Mouse (Mus musculus) cerebellum, adult 8-10 months (tissue): ENCODE measurements at regions not wholly inside any gene's neighbourhood (a gene's known extent, or its start where the extent isn't known, plus 50 kb on each side); places are given as distances from the start of the nearest gene placed in this dataset.
A peak's percentile ranks its signal among the peaks of the same experiment; 100 is the strongest.

ENCODE experiments used
- DNase-seq: peaks from one replicate; pipeline ENCODE4 v3.0.0; 2022

DNA sequence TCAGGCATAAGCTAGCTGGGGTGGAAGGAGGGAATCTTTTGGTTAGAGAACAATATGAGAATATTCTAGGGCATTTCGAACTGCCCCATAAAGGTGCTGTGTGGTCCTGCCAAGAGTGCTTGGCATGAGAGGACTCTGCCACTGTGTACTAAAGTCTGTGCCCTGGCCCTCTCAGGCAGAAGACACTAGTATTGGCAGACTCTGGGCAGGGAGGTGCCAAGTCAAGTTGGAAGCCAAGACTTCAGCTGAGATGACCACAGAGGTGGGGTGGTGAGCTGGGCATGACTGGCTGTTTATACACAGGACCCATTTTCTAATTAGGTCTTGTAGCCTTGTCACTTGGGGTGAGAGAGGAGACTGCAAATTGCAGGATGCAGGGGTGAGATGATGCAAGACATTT is 104.4 kb upstream of the Glra1 start:
- peak; percentile 72 for DNase-seq

DNA sequence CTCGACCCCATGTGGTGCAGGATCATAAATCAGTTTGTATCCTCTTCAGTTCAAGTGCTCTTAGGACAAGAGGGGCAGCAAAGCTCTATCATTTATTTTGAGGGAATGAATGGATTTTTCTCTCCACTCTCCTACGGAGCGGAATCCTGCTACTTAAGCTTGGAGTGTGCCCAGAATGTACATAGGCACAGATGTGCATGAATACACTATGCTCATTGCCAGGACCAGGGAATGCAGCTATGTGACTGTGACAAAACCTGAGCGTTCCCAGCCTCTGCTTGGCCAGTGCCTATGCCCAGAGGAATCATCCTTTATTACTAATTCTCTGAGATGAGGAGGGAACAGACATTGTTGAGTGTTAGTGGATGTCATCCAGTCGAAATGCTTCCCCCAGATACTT is 99.5 kb upstream of the Glra1 start:
- no peak for DNase-seq

DNA sequence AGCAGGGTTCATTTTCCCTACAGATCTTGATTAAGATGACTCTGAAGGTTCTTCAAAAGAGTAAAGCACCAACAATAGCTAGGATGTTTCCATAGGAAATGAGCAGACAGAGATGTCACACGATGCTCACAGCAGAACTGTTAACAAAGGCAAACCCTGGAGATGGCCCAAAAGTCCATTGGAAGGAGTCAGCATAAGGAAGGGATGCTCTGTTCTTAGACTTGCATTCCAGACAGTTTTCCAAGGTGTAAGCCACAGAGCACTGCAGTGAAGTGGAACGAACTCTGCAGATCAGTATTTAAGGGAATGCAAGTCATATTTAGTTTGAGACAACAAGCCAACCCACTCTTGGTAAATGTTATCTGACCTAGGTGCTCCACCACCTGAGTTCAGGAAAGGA is 93.9 kb upstream of the Glra1 start:
- no peak for DNase-seq

DNA sequence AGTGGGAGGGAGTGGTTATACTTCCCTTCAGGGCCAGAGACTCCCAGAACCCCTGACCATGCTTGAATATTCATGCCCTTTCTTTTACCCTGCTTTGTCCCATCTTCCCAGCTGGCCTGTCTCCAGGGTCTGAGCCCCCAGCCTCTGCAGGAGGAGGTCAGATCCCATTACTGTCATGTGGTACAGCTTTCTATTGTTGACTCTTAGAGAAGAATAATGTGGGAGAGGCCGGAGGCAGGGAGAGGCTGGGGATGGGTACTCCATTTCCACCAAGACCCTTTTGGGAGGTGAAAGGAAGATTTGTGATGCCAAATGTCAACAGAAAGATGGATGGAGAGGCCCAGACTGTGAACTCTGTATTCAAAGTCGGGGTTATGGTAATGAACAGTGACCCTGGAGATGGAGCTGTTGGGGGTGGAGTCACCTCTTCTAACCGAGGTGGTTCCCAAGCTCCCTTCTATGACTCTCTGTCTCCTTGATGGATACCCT is 77.1 kb upstream of the Glra1 start:
- DNase-seq: no peak

DNA sequence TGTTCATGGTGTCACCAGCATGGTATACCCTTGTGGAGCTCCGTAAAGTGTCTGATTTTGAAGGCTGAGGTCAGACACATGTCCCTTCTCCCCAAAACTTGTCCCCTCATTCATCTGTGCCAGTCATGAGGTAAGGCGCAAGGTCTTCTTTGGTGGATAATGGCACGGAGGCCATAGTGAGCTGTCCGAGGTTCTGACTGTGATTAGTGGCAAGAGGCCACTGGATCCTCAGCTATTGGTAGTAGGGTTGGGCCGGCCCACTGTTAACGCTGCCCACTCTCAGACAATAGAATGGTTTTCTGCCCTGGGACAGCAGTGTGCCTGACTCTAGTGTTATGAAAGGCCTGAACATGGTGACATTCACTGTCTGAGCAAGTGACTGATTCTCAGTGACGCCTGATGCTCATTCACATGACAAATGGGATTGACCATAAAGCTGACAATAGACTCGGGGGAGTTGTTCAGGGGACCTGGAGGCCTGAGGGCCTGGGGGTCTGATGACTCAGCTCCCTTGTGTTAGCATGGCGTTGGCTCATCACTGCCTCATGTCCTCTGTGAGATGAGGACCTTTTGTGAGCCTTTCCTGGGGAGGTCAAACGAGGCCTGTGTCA is 74.5 kb upstream of the Glra1 start:
- DNase-seq: no peak

DNA sequence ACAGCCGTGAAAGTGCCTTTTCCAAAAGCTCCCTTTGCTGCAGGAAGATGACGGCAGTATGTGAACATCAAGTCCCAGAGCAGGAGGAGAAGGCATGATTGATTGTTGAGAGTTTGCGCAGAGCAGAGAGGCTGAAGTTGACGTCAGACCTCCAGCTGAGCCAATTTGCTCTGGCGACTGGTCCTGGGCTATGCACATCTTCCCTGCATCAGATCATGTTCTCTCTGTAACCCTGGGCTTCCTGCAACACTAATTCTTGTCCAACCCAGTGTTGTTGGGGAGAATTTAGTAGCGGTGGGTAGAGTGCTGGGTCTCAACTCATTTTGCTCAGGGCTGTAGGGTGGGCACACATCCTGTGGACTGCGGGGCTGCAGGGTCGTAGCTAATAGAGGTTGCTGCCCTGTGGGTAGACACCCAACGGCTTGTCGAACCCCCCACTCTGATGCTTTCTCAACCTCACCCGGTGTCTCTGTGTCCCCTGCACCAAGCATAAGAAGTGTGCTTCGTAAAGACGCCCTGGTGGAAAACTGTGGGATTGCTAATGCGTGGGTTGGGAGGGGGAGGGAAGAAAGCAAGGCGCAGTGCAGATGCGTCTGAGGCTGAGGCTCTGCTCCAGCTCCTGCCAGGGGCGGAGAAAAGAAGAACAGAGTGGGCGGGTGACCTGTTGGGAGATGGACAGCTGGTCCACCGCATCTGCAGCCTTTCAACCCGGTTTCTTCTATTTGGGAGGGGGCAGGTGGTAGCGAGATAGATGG is 73.4 kb upstream of the Glra1 start:
- DNase-seq: no peak

DNA sequence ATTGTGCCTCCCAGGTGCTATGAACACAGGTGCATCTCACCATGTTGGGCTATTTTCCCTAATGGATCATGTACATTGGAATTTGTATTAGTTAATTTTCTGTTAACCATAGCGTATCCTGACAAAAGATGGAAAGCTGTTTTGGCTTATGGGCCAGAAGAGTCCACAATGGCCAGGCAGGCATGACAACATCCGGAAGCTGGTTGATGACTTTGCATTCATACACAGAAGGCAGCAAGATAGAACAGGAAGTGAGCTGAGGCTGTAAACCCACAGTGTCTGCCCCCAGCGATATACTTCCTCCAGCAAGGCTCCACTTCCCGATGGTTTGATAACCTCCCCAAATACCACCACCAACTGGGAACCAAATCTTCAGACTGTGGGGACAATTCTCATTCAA is 55.1 kb upstream of the Glra1 start:
- DNase-seq: no peak

DNA sequence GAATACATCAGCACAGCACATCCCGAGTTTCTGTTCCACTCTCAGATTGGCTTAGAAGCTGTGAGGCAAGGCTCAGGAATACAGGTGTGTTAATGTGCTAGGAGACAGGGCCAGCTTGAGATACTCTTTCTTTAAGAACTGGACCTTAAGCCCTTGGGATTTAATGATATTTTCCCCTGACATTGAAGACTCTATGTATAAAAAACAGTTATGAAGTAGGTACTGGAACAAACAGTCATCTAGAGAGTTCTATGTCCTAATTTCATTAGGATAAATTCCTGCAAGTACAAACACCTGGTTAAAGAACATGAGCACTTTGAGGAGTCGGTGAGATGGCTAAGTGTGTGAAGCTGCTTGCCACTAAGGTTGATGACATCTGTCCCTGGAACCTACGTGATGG is 54.3 kb upstream of the Glra1 start:
- no peak for DNase-seq
